In the genomic region with DNA sequence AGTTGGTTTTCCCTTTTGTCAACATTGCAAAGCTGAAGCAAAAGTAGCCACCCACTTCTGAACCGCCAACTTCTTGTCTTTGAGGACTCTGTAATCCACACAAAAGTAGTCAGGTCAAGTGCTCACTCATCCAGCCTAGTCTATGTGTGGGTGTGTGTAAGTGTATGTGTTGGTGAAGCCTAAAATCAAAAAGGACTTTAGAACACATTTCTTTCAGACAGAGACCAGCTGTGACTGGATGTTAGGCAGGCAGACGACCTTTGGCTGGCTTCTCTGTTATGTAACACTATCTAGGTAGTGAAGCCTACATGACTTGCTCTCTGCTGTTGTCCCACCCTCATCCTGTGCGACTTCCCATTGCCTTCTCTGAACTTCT, we compare ENCODE assay signal across 9 mouse cellular contexts.
DNase-seq lines count a peak whose midpoint lies in the region; ATAC-seq and TF ChIP-seq lines count a peak whose summit lies in the region.
"Had no signal": no experiment of that assay in that cellular context is flagged by ENCODE, and none has a peak within 500 bp of the region (broad histone marks: within the 10 kb centered on the region; RNA-seq: fewer than 3 reads in every experiment).

No protein-coding gene starts in this region.

- TF ChIP-seq POLR2A in kidney, adult 2 months (IDR thresholded peaks at IDR 0.05; ENCODE audit: low read depth, low read length), result no peak

- DNase-seq in CD4-positive helper T cell, adult 2 months (ENCODE audit: low read depth, low spot score), result peak; percentile 7
- DNase-seq in adipocyte (ENCODE audit: low spot score), result peak; percentile 71
- peak; percentile 81 for DNase-seq in kidney, adult 2 months
- no peak for DNase-seq in gastrocnemius, postnatal 14 days
- DNase-seq in adrenal gland, postnatal 4 days (ENCODE audit: low spot score in 2 of 2), result no peak
- DNase-seq: cerebellum, adult 2 months had no signal

- no peak overlapping the region for H3K4me3 ChIP-seq in kidney, adult 2 months (ENCODE audit: insufficient read depth, low read depth, low read length)
- no peak overlapping the region for H3K4me3 ChIP-seq in lung, embryonic 16.5 days (ENCODE audit: low read length)
- H3K4me3 ChIP-seq: midbrain, embryonic 15.5 days had no signal

- H3K36me3 ChIP-seq in kidney, adult 2 months (ENCODE audit: control insufficient read depth, insufficient read depth, low read length), result no peaks in the 10 kb centered on the region
- no peaks in the 10 kb centered on the region for H3K36me3 ChIP-seq in lung, embryonic 16.5 days (ENCODE audit: control insufficient read depth, insufficient read depth, low read length)
- H3K36me3 ChIP-seq: midbrain, embryonic 15.5 days had no signal

- ATAC-seq in lung, embryonic 16.5 days (ENCODE audit: low read depth), result peak; percentile 40
- ATAC-seq in inflammation-experienced regulatory T-cells, adult 6 months, result no peak
- ATAC-seq: midbrain, embryonic 15.5 days had no signal

- WGBS in kidney, adult 2 months, result 37% methylated on average over 3 of the region's 3 CpGs
- 38% methylated on average over 3 of the region's 3 CpGs for WGBS in lung, embryonic 16.5 days

- TF ChIP-seq CTCF in kidney, adult 2 months (conservative IDR thresholded peaks at IDR 0.05; ENCODE audit: insufficient read depth, insufficient read length, low read depth, low read length), result no peak

- H3K4me2 ChIP-seq in lung, embryonic 16.5 days (ENCODE audit: low read depth, low read length), result no peak overlapping the region
- H3K4me2 ChIP-seq: midbrain, embryonic 15.5 days had no signal

- H3K27me3 ChIP-seq in kidney, adult 2 months (replicated peaks; ENCODE audit: control insufficient read depth, insufficient read depth, low read length), result no peaks in the 10 kb centered on the region
- no peaks in the 10 kb centered on the region for H3K27me3 ChIP-seq in lung, embryonic 16.5 days (ENCODE audit: control insufficient read depth, insufficient read depth, low read depth, low read length)
- H3K27me3 ChIP-seq: midbrain, embryonic 15.5 days had no signal

- H3K9me3 ChIP-seq in lung, embryonic 16.5 days (ENCODE audit: control insufficient read depth, low read length), result no peaks in the 10 kb centered on the region
- H3K9me3 ChIP-seq: midbrain, embryonic 15.5 days had no signal

- H3K27ac ChIP-seq in kidney, adult 2 months (ENCODE audit: insufficient read depth, low read depth, low read length), result peak overlapping the region; percentile 19; the same call in 1 of the 2 replicates
- no peak overlapping the region; the same call in 1 of the 2 replicates for H3K27ac ChIP-seq in lung, embryonic 16.5 days (ENCODE audit: low read length)
- H3K27ac ChIP-seq: midbrain, embryonic 15.5 days had no signal

- no peak overlapping the region for H3K9ac ChIP-seq in lung, embryonic 16.5 days (ENCODE audit: low read length)
- H3K9ac ChIP-seq: midbrain, embryonic 15.5 days had no signal

- intact Hi-C loops in gastrocnemius, postnatal 14 days (cut with DNase I; ENCODE audit: low total_unique reads), result no loop called here

- peaks cover 10% of the 10 kb centered on the region for H3K4me1 ChIP-seq in kidney, adult 2 months (ENCODE audit: control insufficient read depth, insufficient read depth, low read length)
- H3K4me1 ChIP-seq in lung, embryonic 16.5 days (replicated peaks; ENCODE audit: control insufficient read depth, insufficient read depth, low read length), result peaks cover 28% of the 10 kb centered on the region
- H3K4me1 ChIP-seq: midbrain, embryonic 15.5 days had no signal

Comparison
In these comparisons a context has a peak if more than half of its experiments do, and no peak if none do; other contexts are left out.
1. DNase-seq: peak in CD4-positive helper T cell, adult 2 months (single experiment), adipocyte (single experiment) and kidney, adult 2 months (single experiment); none in gastrocnemius, postnatal 14 days (single experiment) and adrenal gland, postnatal 4 days (0 of 2).